Mouse (Mus musculus) cerebellum, adult 2 months (tissue): ENCODE measurements around the gene Tas2r143.

Experiments
- CTCF ChIP-seq: fragments of 200-500 bp; IDR thresholded peaks from 2 replicates; pipeline ENCODE4 v1.5.1; 2011; ENCODE audit warnings: low read depth, mild to moderate bottlenecking, control low read depth, low read length, moderate library complexity, borderline replicate concordance; ENCODE audit not compliant: insufficient read depth
- POLR2A ChIP-seq: fragments of 200-500 bp; IDR thresholded peaks from 2 replicates; pipeline ENCODE4 v1.6.1; 2011; ENCODE audit warnings: low read length, control low read depth, borderline replicate concordance; ENCODE audit not compliant: insufficient read depth

GRCm38 (mm10) chr6:42357901-42358300 lies 42.1 kb upstream of the Tas2r143 start:
- TF ChIP-seq CTCF = no peak
- no peak for TF ChIP-seq POLR2A
